Mouse (Mus musculus) cortical plate, adult 2 months (tissue): ENCODE measurements around the gene Shank2. TPM values are rescaled to one million over a fixed set of nuclear protein-coding genes. Genes with fewer than 3 reads are reported as not detected.

Source experiments
- H3K27ac ChIP-seq: fragments of 200-500 bp; 2 replicates; pipeline ENCODE4 v1.5.1; 2012; ENCODE audit warnings: low read length, control low read depth, inconsistent platforms; ENCODE audit not compliant: insufficient read depth
- H3K4me1 ChIP-seq: fragments of 200-500 bp; 2 replicates; pipeline ENCODE4 v1.6.1; 2011; ENCODE audit warnings: low read length; ENCODE audit not compliant: control insufficient read depth, insufficient read depth
- H3K4me3 ChIP-seq: fragments of 200-500 bp; 2 replicates; pipeline ENCODE4 v1.5.1; 2011; ENCODE audit warnings: mild to moderate bottlenecking, low read length, control low read depth; ENCODE audit not compliant: insufficient read depth
- CTCF ChIP-seq: fragments of 200-500 bp; IDR thresholded peaks from 2 replicates; pipeline ENCODE4 v1.5.1; 2011; ENCODE audit warnings: mild to moderate bottlenecking, control low read depth, low read length; ENCODE audit not compliant: insufficient read depth; ENCODE audit errors: extremely low read depth
- POLR2A ChIP-seq: fragments of 200-500 bp; IDR thresholded peaks from 2 replicates; pipeline ENCODE4 v1.6.1; 2011; ENCODE audit warnings: mild to moderate bottlenecking, low read length, control low read depth; ENCODE audit not compliant: insufficient read depth; ENCODE audit errors: extremely low read depth
- polyA plus RNA-seq: library from polyadenylated mRNA; depleted of rRNA; stranded (reverse); fragments of >200 nt; gene quantifications from 2 replicates; pipeline ENCODE4 v1.2.3, GENCODE M21; 2012

Gene Shank2
- polyA plus RNA-seq, 1 experiment: 69.7 TPM

- H3K4me1 ChIP-seq: no peaks in the 10 kb centered on the region
- H3K4me3 ChIP-seq: no peak overlapping the region
- H3K27ac ChIP-seq: no peak overlapping the region
- TF ChIP-seq POLR2A: no peak
- TF ChIP-seq CTCF: no peak
These were observed 85.5 kb downstream of the Shank2 start for GRCm38 (mm10) chr7:144087277-144087676.

- H3K27ac ChIP-seq: no peak overlapping the region
- TF ChIP-seq CTCF: no peak
- TF ChIP-seq POLR2A: no peak
- H3K4me1 ChIP-seq: peaks cover 2% of the 10 kb centered on the region; the same call in 1 of the 2 replicates
- H3K4me3 ChIP-seq: no peak overlapping the region
These were observed 92.4 kb downstream of the Shank2 start for GRCm38 (mm10) chr7:144094132-144094531.

- Histone ChIP-seq H3K4me1 (peaks cover 2% of the 10 kb centered on the region; the same call in 1 of the 2 replicates), H3K27ac (no peak overlapping the region), H3K4me3 (no peak overlapping the region)
- TF ChIP-seq POLR2A (no peak), CTCF (peak; percentile 78)
These were observed 95.6 kb downstream of the Shank2 start for GRCm38 (mm10) chr7:144097314-144097713.

GRCm38 (mm10) chr7:144102222-144102980 lies 100.7 kb downstream of the Shank2 start:
- H3K27ac ChIP-seq: no peak overlapping the region
- TF ChIP-seq CTCF (no peak), POLR2A (no peak)
- no peak overlapping the region for H3K4me3 ChIP-seq
- H3K4me1 ChIP-seq: peaks cover 6% of the 10 kb centered on the region

GRCm38 (mm10) chr7:144105952-144106351 lies 104.2 kb downstream of the Shank2 start:
- H3K4me1 ChIP-seq: peaks cover 6% of the 10 kb centered on the region
- no peak overlapping the region for H3K27ac ChIP-seq
- TF ChIP-seq CTCF: no peak
- no peak for TF ChIP-seq POLR2A
- no peak overlapping the region for H3K4me3 ChIP-seq

- no peak overlapping the region for H3K27ac ChIP-seq
- H3K4me3 ChIP-seq: no peak overlapping the region
- no peak for TF ChIP-seq POLR2A
- TF ChIP-seq CTCF: no peak
- peaks cover 6% of the 10 kb centered on the region for H3K4me1 ChIP-seq
These were observed 104.8 kb downstream of the Shank2 start for GRCm38 (mm10) chr7:144106352-144107011.

- peaks cover 4% of the 10 kb centered on the region for H3K4me1 ChIP-seq
- TF ChIP-seq POLR2A (no peak), CTCF (no peak)
- no peak overlapping the region for H3K4me3 ChIP-seq
- no peak overlapping the region for H3K27ac ChIP-seq
These were observed 106.4 kb downstream of the Shank2 start for GRCm38 (mm10) chr7:144108141-144108540.

GRCm38 (mm10) chr7:144111026-144111604 lies 109.4 kb downstream of the Shank2 start:
- H3K27ac ChIP-seq: no peak overlapping the region
- H3K4me3 ChIP-seq: no peak overlapping the region
- no peak for TF ChIP-seq CTCF
- TF ChIP-seq POLR2A: no peak
- H3K4me1 ChIP-seq: peaks cover 3% of the 10 kb centered on the region

GRCm38 (mm10) chr7:144111981-144112380 lies 110.3 kb downstream of the Shank2 start:
- Histone ChIP-seq H3K4me1 (peaks cover 2% of the 10 kb centered on the region; the same call in 1 of the 2 replicates), H3K27ac (no peak overlapping the region), H3K4me3 (no peak overlapping the region)
- no peak for TF ChIP-seq POLR2A
- TF ChIP-seq CTCF: no peak
